Mouse (Mus musculus): Measurements from ENCODE around the gene Sipa1l2. TPM values are rescaled to one million over a fixed set of nuclear protein-coding genes. Genes with fewer than 3 reads are reported as not detected.
A peak's percentile ranks its signal among the peaks of the same experiment; 100 is the strongest.

Gene Sipa1l2
- polyA plus RNA-seq, 1 experiment from 2014 or later = 17.2 TPM

- H3K27me3 ChIP-seq = 0 out of 2 replicates have a peak, but pooled peaks cover 4% of the 10 kb centered on the region
- 63% methylated on average over 8 of the region's 8 CpGs for WGBS
These were observed 35.4 kb upstream of the Sipa1l2 start for GRCm38 (mm10) chr8:125604817-125605512.

GRCm38 (mm10) chr8:125604213-125604816, 34.7 kb upstream of the Sipa1l2 start:
- Histone ChIP-seq H3K4me1 (peaks cover 17% of the 10 kb centered on the region), H3K9me3 (no peaks in the 10 kb centered on the region), H3K4me3 (no peak overlapping the region), H3K27me3 (0 out of 2 replicates have a peak, but pooled peaks cover 4% of the 10 kb centered on the region), H3K9ac (no peak overlapping the region), H3K36me3 (no peaks in the 10 kb centered on the region), H3K4me2 (replicated peaks) (no peak overlapping the region), H3K27ac (no peak overlapping the region)
- whole genome bisulfite sequencing = 65% methylated on average over 18 of the region's 18 CpGs
- ATAC-seq (ENCODE audit: low FRiP score, low read depth) = no peak

More at GRCm38 (mm10) chr8:125604817-125605512, 35.4 kb upstream of the Sipa1l2 start:
- no peak overlapping the region; the same call in 1 of the 2 replicates for H3K27ac ChIP-seq
- H3K4me1 ChIP-seq = peaks cover 17% of the 10 kb centered on the region
- no peaks in the 10 kb centered on the region for H3K36me3 ChIP-seq
- no peak overlapping the region for H3K9ac ChIP-seq
- H3K4me3 ChIP-seq = no peak overlapping the region
- ATAC-seq (ENCODE audit: low FRiP score, low read depth) = no peak
- H3K9me3 ChIP-seq = no peaks in the 10 kb centered on the region
- H3K4me2 ChIP-seq (replicated peaks) = no peak overlapping the region

DNA sequence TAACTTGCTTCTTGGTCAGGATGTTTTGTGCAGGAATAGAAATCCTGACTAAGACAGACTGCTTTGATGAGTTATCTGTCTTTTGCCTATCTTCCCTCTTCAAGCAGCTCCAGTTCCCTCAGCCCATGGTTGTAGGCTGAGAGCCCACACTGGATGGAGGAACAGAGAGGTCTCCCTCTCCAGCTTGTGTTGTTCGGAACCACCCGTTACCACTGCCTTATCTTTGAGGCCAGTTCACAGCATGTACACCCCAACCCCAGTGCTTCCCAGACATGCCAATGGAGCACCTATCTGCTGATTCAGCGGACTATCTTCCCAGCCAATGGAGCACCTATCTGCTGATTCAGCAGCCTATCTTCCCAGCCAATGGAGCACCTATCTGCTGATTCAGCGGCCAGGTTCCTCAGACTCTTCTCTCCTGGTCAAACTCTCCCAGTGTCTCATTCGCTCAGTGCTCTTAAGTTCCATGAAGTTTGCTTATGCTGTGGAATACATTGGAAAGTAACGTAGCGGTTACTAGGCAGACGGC, 33.8 kb upstream of the Sipa1l2 start:
- H3K9ac ChIP-seq = no peak overlapping the region
- WGBS = 93% methylated on average over 8 of the region's 8 CpGs
- H3K36me3 ChIP-seq = no peaks in the 10 kb centered on the region
- H3K9me3 ChIP-seq = no peaks in the 10 kb centered on the region
- H3K4me2 ChIP-seq (replicated peaks) = no peak overlapping the region
- peaks cover 17% of the 10 kb centered on the region for H3K4me1 ChIP-seq
- 0 out of 2 replicates have a peak, but pooled peaks cover 3% of the 10 kb centered on the region for H3K27me3 ChIP-seq
- H3K4me3 ChIP-seq = no peak overlapping the region
- H3K27ac ChIP-seq = no peak overlapping the region
- no peak for ATAC-seq (ENCODE audit: low FRiP score, low read depth)

DNA sequence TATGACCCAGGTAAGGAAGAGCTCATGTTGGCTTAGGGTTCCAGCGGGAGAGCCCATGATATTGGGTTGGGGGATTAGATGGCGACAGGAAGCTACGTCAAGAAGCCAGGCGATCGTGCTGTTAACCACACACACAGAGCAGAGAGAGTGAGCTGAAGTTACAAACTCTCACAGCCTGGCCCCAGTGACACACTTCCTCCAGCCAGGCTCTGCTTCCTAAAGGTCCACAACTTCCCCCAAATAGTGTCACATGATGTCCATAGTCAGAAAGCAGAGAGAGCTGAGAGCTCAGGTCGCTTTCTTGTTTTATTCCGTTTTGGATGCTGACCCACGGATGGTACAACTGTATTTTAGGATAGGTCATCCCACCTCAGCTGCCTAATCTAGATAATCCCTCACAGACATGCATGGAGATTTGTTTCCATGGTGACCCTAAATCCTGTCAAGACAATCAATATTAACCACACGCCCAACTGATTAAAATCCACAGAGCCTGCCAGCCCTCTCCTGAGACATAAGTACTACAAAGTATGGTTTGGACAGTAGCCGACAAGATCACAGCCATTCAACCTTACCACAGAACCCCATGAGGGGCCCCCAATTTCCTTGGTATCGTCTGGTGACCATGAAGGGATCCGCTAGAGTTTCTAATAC, 30.6 kb upstream of the Sipa1l2 start:
- 68% methylated on average over 12 of the region's 12 CpGs for WGBS
- Histone ChIP-seq H3K36me3 (no peaks in the 10 kb centered on the region), H3K4me2 (replicated peaks) (no peak overlapping the region), H3K9ac (no peak overlapping the region), H3K4me1 (peaks cover 31% of the 10 kb centered on the region), H3K9me3 (no peaks in the 10 kb centered on the region), H3K27me3 (no peaks in the 10 kb centered on the region), H3K27ac (no peak overlapping the region), H3K4me3 (no peak overlapping the region)
- no peak for ATAC-seq (ENCODE audit: low FRiP score, low read depth)

GRCm38 (mm10) chr8:125595571-125596508, 26.2 kb upstream of the Sipa1l2 start:
- WGBS = 12% methylated on average over 17 of the region's 17 CpGs

GRCm38 (mm10) chr8:125590363-125590762, 20.8 kb upstream of the Sipa1l2 start:
- WGBS = 30% methylated on average over 3 of the region's 3 CpGs
- peaks cover 33% of the 10 kb centered on the region for H3K4me1 ChIP-seq
- peaks cover 10% of the 10 kb centered on the region; the same call in 1 of the 2 replicates for H3K27me3 ChIP-seq
- peak; percentile 51; the same call in 1 of the 2 replicates for ATAC-seq (ENCODE audit: low FRiP score, low read depth)
- H3K9ac ChIP-seq = no peak overlapping the region
- no peak overlapping the region for H3K4me3 ChIP-seq
- H3K9me3 ChIP-seq = no peaks in the 10 kb centered on the region
- H3K27ac ChIP-seq = no peak overlapping the region
- H3K4me2 ChIP-seq (replicated peaks) = no peak overlapping the region
- H3K36me3 ChIP-seq = no peaks in the 10 kb centered on the region

More at GRCm38 (mm10) chr8:125595571-125596508, 26.2 kb upstream of the Sipa1l2 start:
- H3K36me3 ChIP-seq = no peaks in the 10 kb centered on the region
- H3K27me3 ChIP-seq = no peaks in the 10 kb centered on the region
- H3K9me3 ChIP-seq = no peaks in the 10 kb centered on the region
- ATAC-seq (ENCODE audit: low FRiP score, low read depth) = no peak; the same call in 1 of the 2 replicates
- H3K27ac ChIP-seq = no peak overlapping the region
- peak overlapping the region; percentile 21; the same call in 1 of the 2 replicates for H3K4me2 ChIP-seq (replicated peaks)
- peaks cover 43% of the 10 kb centered on the region for H3K4me1 ChIP-seq
- no peak overlapping the region for H3K4me3 ChIP-seq
- H3K9ac ChIP-seq = no peak overlapping the region

GRCm38 (mm10) chr8:125586587-125586986, 17.0 kb upstream of the Sipa1l2 start:
- ATAC-seq (ENCODE audit: low FRiP score, low read depth) = no peak
- Histone ChIP-seq H3K27ac (no peak overlapping the region), H3K36me3 (no peaks in the 10 kb centered on the region), H3K4me1 (peaks cover 26% of the 10 kb centered on the region), H3K4me2 (replicated peaks) (no peak overlapping the region), H3K27me3 (peaks cover 10% of the 10 kb centered on the region; the same call in 1 of the 2 replicates), H3K9me3 (no peaks in the 10 kb centered on the region), H3K4me3 (no peak overlapping the region), H3K9ac (no peak overlapping the region)
- 83% methylated on average over 7 of the region's 7 CpGs for WGBS

GRCm38 (mm10) chr8:125584276-125584675, 14.7 kb upstream of the Sipa1l2 start:
- Histone ChIP-seq H3K27ac (no peak overlapping the region), H3K4me2 (replicated peaks) (no peak overlapping the region), H3K36me3 (no peaks in the 10 kb centered on the region), H3K27me3 (peaks cover 10% of the 10 kb centered on the region; the same call in 1 of the 2 replicates), H3K4me1 (peaks cover 8% of the 10 kb centered on the region), H3K9me3 (no peaks in the 10 kb centered on the region), H3K9ac (no peak overlapping the region), H3K4me3 (no peak overlapping the region)
- 65% methylated on average over 3 of the region's 3 CpGs for WGBS
- no peak for ATAC-seq (ENCODE audit: low FRiP score, low read depth)

DNA sequence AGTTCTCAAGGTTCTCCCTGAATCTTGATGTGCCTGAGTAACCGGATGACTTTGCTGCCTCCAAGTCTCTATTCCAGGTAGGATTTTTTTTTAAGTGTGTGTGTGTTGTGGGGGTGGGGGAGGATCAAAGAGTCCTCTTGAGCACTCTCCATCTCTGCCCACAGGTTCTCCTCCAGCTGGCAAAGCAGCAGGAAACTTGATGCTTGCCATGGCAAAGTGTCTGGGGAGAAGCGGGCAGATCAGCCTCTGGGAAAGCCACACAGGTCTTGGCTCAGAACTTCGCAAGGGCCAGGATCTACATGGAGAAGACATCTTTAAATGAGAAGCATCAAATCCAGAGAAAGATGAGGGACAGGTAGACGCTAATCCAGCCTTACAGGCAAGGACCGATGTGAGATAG, 10.8 kb upstream of the Sipa1l2 start:
- no peaks in the 10 kb centered on the region for H3K27me3 ChIP-seq
- H3K36me3 ChIP-seq = no peaks in the 10 kb centered on the region
- peaks cover 8% of the 10 kb centered on the region for H3K4me1 ChIP-seq
- H3K4me2 ChIP-seq (replicated peaks) = no peak overlapping the region
- H3K9me3 ChIP-seq = no peaks in the 10 kb centered on the region
- WGBS = 93% methylated on average over 5 of the region's 5 CpGs
- no peak for ATAC-seq (ENCODE audit: low FRiP score, low read depth)
- no peak overlapping the region for H3K9ac ChIP-seq
- no peak overlapping the region for H3K4me3 ChIP-seq
- no peak overlapping the region for H3K27ac ChIP-seq

- WGBS = 93% methylated on average over 4 of the region's 4 CpGs
- 0 out of 2 replicates have a peak, but pooled peaks cover 2% of the 10 kb centered on the region for H3K27me3 ChIP-seq
- H3K4me1 ChIP-seq = 0 out of 2 replicates have a peak, but pooled peaks cover 1% of the 10 kb centered on the region
- H3K4me3 ChIP-seq = no peak overlapping the region
- no peak overlapping the region for H3K27ac ChIP-seq
- H3K9me3 ChIP-seq = 0 out of 2 replicates have a peak, but pooled peaks cover 1% of the 10 kb centered on the region
- ATAC-seq (ENCODE audit: low FRiP score, low read depth) = no peak
- no peak overlapping the region for H3K9ac ChIP-seq
- no peak overlapping the region for H3K4me2 ChIP-seq (replicated peaks)
- no peaks in the 10 kb centered on the region for H3K36me3 ChIP-seq
These were observed 6.5 kb upstream of the Sipa1l2 start for GRCm38 (mm10) chr8:125576127-125576526.

- Histone ChIP-seq H3K9me3 (0 out of 2 replicates have a peak, but pooled peaks cover 3% of the 10 kb centered on the region), H3K4me3 (no peak overlapping the region), H3K9ac (no peak overlapping the region), H3K27me3 (0 out of 2 replicates have a peak, but pooled peaks cover 11% of the 10 kb centered on the region), H3K27ac (no peak overlapping the region), H3K4me1 (peaks cover 11% of the 10 kb centered on the region; the same call in 1 of the 2 replicates), H3K4me2 (replicated peaks) (no peak overlapping the region), H3K36me3 (no peaks in the 10 kb centered on the region)
- ATAC-seq (ENCODE audit: low FRiP score, low read depth) = no peak
- 24% methylated on average over 4 of the region's 4 CpGs for WGBS
These were observed 4.7 kb upstream of the Sipa1l2 start for GRCm38 (mm10) chr8:125574280-125574679.
